Mouse (Mus musculus) ovary, postnatal 10 days (tissue): ENCODE data around the gene Spp1.

Source experiments
- DNase-seq: peaks from one replicate; pipeline ENCODE4 v3.0.0; 2022; ENCODE audit warnings: low spot score

Spp1 gene

GRCm38 (mm10) chr5:104434835-104435301 lies at the start of gene Spp1:
Spp1 (plus strand) TSS chr5:104435118.
- DNase-seq, result no peak

GRCm38 (mm10) chr5:104385521-104385920 lies 49.4 kb upstream of the Spp1 start:
- no peak for DNase-seq

- no peak for DNase-seq
These were observed 48.0 kb upstream of the Spp1 start for GRCm38 (mm10) chr5:104386908-104387307.

GRCm38 (mm10) chr5:104390962-104391361 lies 44.0 kb upstream of the Spp1 start:
- no peak for DNase-seq

GRCm38 (mm10) chr5:104392784-104393183 lies 42.1 kb upstream of the Spp1 start:
- no peak for DNase-seq

GRCm38 (mm10) chr5:104396286-104396685 lies 38.6 kb upstream of the Spp1 start:
- no peak for DNase-seq

- DNase-seq, result no peak
These were observed 36.9 kb upstream of the Spp1 start for GRCm38 (mm10) chr5:104398001-104398400.

- DNase-seq, result no peak
These were observed 35.5 kb upstream of the Spp1 start for GRCm38 (mm10) chr5:104399291-104399950.

GRCm38 (mm10) chr5:104399970-104400369 lies 34.9 kb upstream of the Spp1 start:
- DNase-seq, result no peak

- DNase-seq, result no peak
These were observed 32.3 kb upstream of the Spp1 start for GRCm38 (mm10) chr5:104402651-104403050.

- no peak for DNase-seq
These were observed 31.6 kb upstream of the Spp1 start for GRCm38 (mm10) chr5:104403351-104403750.

- DNase-seq, result no peak
These were observed 30.4 kb upstream of the Spp1 start for GRCm38 (mm10) chr5:104404551-104404950.

GRCm38 (mm10) chr5:104405051-104405450 lies 29.9 kb upstream of the Spp1 start:
- no peak for DNase-seq

- DNase-seq, result no peak
These were observed 28.2 kb upstream of the Spp1 start for GRCm38 (mm10) chr5:104406756-104407155.

GRCm38 (mm10) chr5:104407541-104408231 lies 27.2 kb upstream of the Spp1 start:
- no peak for DNase-seq

GRCm38 (mm10) chr5:104408549-104408948 lies 26.4 kb upstream of the Spp1 start:
- no peak for DNase-seq

- no peak for DNase-seq
These were observed 18.9 kb upstream of the Spp1 start for GRCm38 (mm10) chr5:104415999-104416398.

GRCm38 (mm10) chr5:104417028-104417427 lies 17.9 kb upstream of the Spp1 start:
- no peak for DNase-seq

GRCm38 (mm10) chr5:104417721-104418120 lies 17.2 kb upstream of the Spp1 start:
- DNase-seq, result no peak

GRCm38 (mm10) chr5:104422039-104422438 lies 12.9 kb upstream of the Spp1 start:
- DNase-seq, result no peak

GRCm38 (mm10) chr5:104423861-104424260 lies 11.1 kb upstream of the Spp1 start:
- no peak for DNase-seq

GRCm38 (mm10) chr5:104425949-104426348 lies 9.0 kb upstream of the Spp1 start:
- DNase-seq, result no peak

GRCm38 (mm10) chr5:104432886-104433285 lies 2.0 kb upstream of the Spp1 start:
- DNase-seq, result no peak
